Mouse (Mus musculus) forebrain, embryonic 12.5 days (tissue): ENCODE data around the gene Nod2. TPM values are rescaled to one million over a fixed set of nuclear protein-coding genes. Genes with fewer than 3 reads are reported as not detected.

Experiments
- ATAC-seq: fragments of 200-750 bp; cut with Nextera tagmentation; 2 replicates; pipeline ENCODE4 v1.8.0; 2017; ENCODE audit warnings: moderate TSS enrichment; ENCODE audit not compliant: low FRiP score
- H3K27ac ChIP-seq: fragments of 300-500 bp; sonication (generic); 2 replicates; pipeline ENCODE4 v1.5.1; 2016; ENCODE audit warnings: mild to moderate bottlenecking
- H3K27me3 ChIP-seq: fragments of 300-500 bp; sonication (generic); 2 replicates; pipeline ENCODE4 v1.6.1; 2016; ENCODE audit warnings: mild to moderate bottlenecking
- H3K36me3 ChIP-seq: fragments of 300-500 bp; sonication (generic); replicated peaks from 2 replicates; pipeline ENCODE4 v1.6.1; 2016; ENCODE audit warnings: mild to moderate bottlenecking
- H3K4me1 ChIP-seq: fragments of 300-500 bp; sonication (generic); 2 replicates; pipeline ENCODE4 v1.6.1; 2016
- H3K4me2 ChIP-seq: fragments of 300-500 bp; sonication (generic); 2 replicates; pipeline ENCODE4 v1.6.1; 2016; ENCODE audit warnings: mild to moderate bottlenecking, moderate library complexity
- H3K4me3 ChIP-seq: fragments of 300-500 bp; sonication (generic); replicated peaks from 2 replicates; pipeline ENCODE4 v1.5.1; 2016; ENCODE audit warnings: mild to moderate bottlenecking
- H3K9ac ChIP-seq: fragments of 300-500 bp; sonication (generic); 2 replicates; pipeline ENCODE4 v1.6.1; 2016; ENCODE audit warnings: mild to moderate bottlenecking
- H3K9me3 ChIP-seq: fragments of 300-500 bp; sonication (generic); 2 replicates; pipeline ENCODE4 v1.6.1; 2016
- WGBS: fragments of 180-500 bp; shearing (Covaris S2); methylation state at CpG from one replicate; pipeline ENCODE4 v1.1.7; 2016; 5-methylcytosine and 5-hydroxymethylcytosine counted together
- polyA plus RNA-seq: library from polyadenylated mRNA; unstranded; fragments of >200 nt; fragmentation: Nextera tagmentation; extraction: Ambion mirVana; gene quantifications from 2 replicates; pipeline ENCODE4 v1.2.1, GENCODE M21; 2016

The Nod2 gene
- polyA plus RNA-seq, 1 experiment from 2014 or later: 0.11 TPM

DNA sequence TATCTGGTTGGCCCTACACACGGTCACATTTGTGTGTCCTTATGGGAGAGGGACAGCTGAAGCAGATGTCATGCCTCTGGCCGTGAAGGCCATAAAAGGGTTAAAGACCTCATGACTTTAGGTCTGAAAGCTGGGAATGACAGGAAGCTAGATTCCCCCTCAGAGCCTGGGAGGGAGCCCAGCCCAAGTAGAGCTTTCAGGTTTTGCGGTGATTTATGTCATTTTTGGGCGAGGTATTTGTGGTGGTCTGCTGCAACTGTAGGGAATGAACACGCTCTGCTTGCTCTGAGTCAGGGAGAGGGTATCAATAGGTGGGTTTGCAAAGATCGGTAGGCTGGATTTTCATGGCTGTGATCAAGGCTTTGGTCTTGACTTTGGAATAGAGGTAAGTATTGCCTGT is 42.8 kb downstream of the Nod2 start:
- no peaks in the 10 kb centered on the region for H3K9me3 ChIP-seq
- H3K4me1 ChIP-seq: no peaks in the 10 kb centered on the region; the same call in 1 of the 2 replicates
- H3K27ac ChIP-seq: no peak overlapping the region
- H3K4me2 ChIP-seq: no peak overlapping the region
- peaks cover 8% of the 10 kb centered on the region; the same call in 1 of the 2 replicates for H3K27me3 ChIP-seq
- ATAC-seq: no peak
- 94% methylated on average over 6 of the region's 6 CpGs for WGBS
- H3K36me3 ChIP-seq: no peaks in the 10 kb centered on the region
- H3K4me3 ChIP-seq: no peak overlapping the region
- H3K9ac ChIP-seq: no peak overlapping the region

DNA sequence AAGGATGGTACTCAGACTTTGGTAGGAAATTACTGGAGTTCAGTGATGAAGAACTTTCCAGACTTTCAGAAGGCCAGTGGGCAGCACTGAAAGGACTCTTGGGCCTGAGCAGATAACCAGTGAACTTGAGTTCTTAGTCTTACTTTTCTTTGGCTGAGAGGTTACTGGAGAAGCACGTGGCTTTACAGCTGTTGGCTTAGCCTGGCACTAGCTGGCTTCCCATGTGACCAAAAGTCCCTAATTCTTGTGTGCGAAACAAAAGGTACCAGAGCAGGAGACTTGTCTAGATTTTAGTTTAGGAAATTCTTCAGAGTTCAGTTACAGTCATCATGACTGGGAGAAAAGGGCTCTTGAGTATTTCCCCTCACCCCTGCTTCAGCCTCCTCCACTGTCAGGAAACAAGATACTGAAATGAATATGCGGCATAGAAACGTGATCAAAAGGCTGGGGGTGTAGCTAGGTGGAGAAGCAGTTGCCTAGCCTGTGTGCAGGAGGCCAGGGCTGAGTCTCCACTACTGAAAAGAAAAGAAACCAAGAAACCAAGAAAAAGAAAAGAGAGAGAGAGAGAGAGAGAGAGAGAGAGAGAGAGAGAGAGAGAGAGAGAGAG is 44.3 kb downstream of the Nod2 start:
- WGBS: 59% methylated on average over 4 of the region's 4 CpGs
- Histone ChIP-seq H3K9me3 (no peaks in the 10 kb centered on the region), H3K27me3 (peaks cover 17% of the 10 kb centered on the region), H3K4me3 (no peak overlapping the region), H3K4me2 (no peak overlapping the region), H3K36me3 (no peaks in the 10 kb centered on the region), H3K27ac (no peak overlapping the region), H3K9ac (no peak overlapping the region), H3K4me1 (peaks cover 3% of the 10 kb centered on the region; the same call in 1 of the 2 replicates)
- no peak for ATAC-seq

DNA sequence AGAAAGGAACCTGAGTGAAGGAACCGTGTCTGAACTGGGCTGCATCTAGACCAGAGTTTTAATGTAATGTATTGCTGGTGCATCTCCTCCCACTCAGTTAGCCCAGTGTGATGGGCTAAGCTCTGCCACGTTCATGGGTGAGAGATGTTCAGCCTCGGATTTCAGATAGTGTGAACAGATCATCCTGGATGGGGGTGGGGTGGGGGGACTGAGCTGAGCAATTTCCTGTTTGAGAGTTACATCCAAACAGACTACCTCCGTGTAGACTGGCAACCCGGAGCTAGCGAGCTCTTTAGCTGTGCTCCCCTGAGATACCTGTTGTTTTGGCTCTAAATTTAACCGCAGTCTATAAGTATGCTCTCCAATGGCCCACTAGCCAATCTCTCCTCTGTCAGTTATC is 44.8 kb downstream of the Nod2 start:
- Histone ChIP-seq H3K4me3 (no peak overlapping the region), H3K4me1 (0 out of 2 replicates have a peak, but pooled peaks cover 3% of the 10 kb centered on the region), H3K4me2 (no peak overlapping the region), H3K9ac (no peak overlapping the region), H3K27ac (no peak overlapping the region), H3K27me3 (peaks cover 17% of the 10 kb centered on the region), H3K36me3 (no peaks in the 10 kb centered on the region), H3K9me3 (no peaks in the 10 kb centered on the region)
- ATAC-seq: no peak
- WGBS: 59% methylated on average over 7 of the region's 7 CpGs

DNA sequence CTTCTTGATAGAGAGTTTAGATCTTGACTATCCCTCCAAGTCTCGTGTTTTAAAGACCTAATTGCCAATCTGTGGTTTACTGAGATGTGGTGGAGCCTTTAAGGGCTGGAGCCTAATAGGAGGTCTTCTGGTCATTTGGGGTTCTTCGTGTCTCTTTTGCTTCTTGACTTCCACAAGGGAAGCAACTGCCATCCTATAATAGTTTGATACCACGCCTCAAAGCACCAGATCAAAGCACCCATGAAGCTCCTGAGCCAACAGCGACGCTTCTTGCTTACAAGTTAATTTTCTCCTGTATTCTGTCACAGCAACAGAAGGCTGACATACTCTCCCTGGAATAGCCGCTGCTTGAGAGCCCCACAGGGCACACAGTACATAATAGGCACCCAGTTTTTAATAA is 45.8 kb downstream of the Nod2 start:
- Histone ChIP-seq H3K9ac (no peak overlapping the region), H3K9me3 (no peaks in the 10 kb centered on the region), H3K27me3 (peaks cover 17% of the 10 kb centered on the region), H3K4me2 (no peak overlapping the region), H3K27ac (no peak overlapping the region), H3K4me1 (peaks cover 10% of the 10 kb centered on the region), H3K36me3 (no peaks in the 10 kb centered on the region), H3K4me3 (no peak overlapping the region)
- 80% methylated on average over 6 of the region's 6 CpGs for WGBS
- no peak for ATAC-seq

DNA sequence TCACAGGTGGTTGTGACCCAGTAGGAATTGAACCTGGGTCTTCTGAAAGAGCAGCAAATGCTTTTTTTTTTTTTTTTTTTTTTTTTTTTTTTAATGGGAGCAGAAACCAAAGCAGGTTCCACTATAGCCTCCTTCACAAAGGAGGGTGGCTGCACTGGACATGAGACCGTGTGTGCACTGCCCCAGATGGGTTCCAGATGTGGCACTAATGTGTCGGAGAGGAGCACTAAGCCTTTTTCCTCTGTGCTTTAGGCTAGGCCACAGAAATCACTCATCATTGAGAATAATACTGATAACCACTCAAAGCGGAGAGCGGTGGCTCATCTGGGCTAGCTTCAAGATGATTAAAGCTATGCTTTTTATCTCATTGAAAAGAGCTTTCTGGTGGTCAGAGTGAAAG is 46.3 kb downstream of the Nod2 start:
- no peak overlapping the region for H3K4me2 ChIP-seq
- no peak overlapping the region for H3K27ac ChIP-seq
- H3K27me3 ChIP-seq: peaks cover 17% of the 10 kb centered on the region
- no peak for ATAC-seq
- H3K9me3 ChIP-seq: no peaks in the 10 kb centered on the region
- H3K9ac ChIP-seq: no peak overlapping the region
- H3K4me1 ChIP-seq: peaks cover 12% of the 10 kb centered on the region
- H3K36me3 ChIP-seq: no peaks in the 10 kb centered on the region
- WGBS: 88% methylated on average over 4 of the region's 4 CpGs
- no peak overlapping the region for H3K4me3 ChIP-seq

DNA sequence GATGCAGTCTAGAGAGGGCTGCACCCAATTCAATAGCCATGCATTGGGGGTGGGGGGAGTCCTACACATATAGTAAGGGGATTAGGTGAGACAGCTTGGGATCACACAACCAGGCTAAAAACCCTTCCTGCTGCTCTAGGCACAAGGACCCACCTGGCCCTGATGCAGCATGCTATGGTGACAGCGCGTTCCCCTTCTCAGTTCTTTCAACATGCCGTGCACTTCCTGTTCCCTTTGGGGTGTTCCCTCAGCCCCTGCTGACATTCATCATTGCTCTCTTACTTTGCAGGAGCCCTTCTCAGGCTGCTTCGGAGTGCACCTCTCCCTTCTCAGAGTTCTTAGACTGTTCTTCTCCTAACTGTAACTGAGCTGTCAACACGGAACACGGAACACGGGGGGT is 47.2 kb downstream of the Nod2 start:
- H3K9me3 ChIP-seq: no peaks in the 10 kb centered on the region

DNA sequence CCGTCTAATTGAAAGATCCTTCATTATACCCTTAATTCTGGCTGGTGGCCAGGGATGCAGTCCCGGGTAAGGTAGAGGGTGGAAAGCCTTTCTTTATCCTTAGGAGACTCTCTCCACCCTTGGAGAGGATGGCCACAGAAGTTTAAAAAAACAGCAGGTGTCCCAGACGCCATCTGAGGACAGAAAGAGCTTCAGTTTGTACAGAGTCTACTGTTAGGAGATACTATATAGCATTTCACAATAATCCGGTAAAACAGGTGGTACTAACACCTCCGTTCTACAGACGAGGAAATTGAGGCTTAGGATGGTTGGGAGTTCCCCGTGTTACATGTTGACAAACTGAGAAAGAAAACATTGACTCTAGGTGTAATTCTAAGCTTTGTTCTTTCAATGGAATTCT is 49.1 kb downstream of the Nod2 start:
- H3K36me3 ChIP-seq: no peaks in the 10 kb centered on the region
- peaks cover 17% of the 10 kb centered on the region for H3K27me3 ChIP-seq
- H3K27ac ChIP-seq: no peak overlapping the region
- H3K4me2 ChIP-seq: peak overlapping the region; percentile 91
- H3K9me3 ChIP-seq: no peaks in the 10 kb centered on the region
- peak overlapping the region; percentile 84 for H3K4me3 ChIP-seq
- H3K4me1 ChIP-seq: peaks cover 12% of the 10 kb centered on the region
- peak; percentile 18 for ATAC-seq
- H3K9ac ChIP-seq: 0 out of 2 replicates have a peak overlapping the region, but pooled peaks have one; percentile 8
- WGBS: 21% methylated on average over 7 of the region's 7 CpGs

More for the DNA sequence above, 47.2 kb downstream of the Nod2 start:
- H3K9ac ChIP-seq: no peak overlapping the region
- peaks cover 12% of the 10 kb centered on the region for H3K4me1 ChIP-seq
- peaks cover 17% of the 10 kb centered on the region for H3K27me3 ChIP-seq
- 79% methylated on average over 7 of the region's 7 CpGs for WGBS
- H3K4me3 ChIP-seq: no peak overlapping the region
- no peak overlapping the region for H3K27ac ChIP-seq
- no peaks in the 10 kb centered on the region for H3K36me3 ChIP-seq
- no peak for ATAC-seq
- no peak overlapping the region for H3K4me2 ChIP-seq

DNA sequence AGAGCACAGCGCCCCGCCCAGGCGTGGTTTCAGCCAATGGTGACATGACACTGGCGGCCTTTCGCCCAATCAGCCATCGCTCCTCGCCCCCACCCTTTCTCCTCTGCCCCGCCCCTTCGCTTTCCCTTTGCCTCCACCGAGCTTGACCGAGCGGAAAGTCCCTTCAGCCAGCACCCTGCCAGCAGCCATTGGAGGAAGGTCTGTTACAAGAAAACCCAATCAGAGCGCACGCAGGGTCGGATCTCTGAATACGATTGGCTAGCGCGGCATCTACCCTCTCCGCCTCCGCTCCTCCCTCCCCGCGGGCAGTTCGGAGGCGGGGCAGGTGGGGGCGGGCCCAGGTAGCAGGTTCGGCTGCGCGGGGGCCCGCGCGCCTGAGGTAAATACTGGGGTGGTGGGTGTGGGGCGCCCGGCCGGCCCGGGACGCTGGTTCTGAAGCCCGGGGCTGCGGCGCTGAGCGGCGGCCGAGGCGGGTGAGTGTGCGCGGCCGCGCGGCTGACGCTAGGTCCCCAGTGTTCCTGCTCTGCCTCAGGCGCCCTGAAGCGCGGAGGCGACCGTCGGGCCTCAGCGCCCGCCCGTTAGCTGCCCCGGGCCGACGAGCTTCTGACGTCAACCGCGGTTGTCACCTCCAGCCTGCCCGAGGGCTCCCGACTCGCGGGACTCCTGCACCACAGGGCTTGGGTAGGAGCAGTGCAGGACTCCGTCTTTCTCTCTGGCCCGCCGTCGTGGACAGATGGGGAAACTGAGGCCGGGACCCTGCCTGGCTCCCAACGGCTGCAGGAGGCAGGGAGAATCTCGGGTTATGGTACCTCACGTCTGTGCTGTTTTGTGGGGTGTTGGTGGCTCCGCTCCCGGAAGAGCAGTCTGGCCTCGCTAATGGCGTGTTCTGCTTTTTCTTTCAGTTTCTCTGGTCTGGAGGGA is 49.9 kb downstream of the Nod2 start, which contains the start of gene Cyld:
TSS of gene Cyld (plus strand) at position 308 of the 921 bp plus-strand sequence.
- Histone ChIP-seq H3K4me1 (peaks cover 12% of the 10 kb centered on the region), H3K9me3 (no peaks in the 10 kb centered on the region), H3K9ac (peak within 1 kb of the TSS; percentile 80), H3K27ac (peak within 1 kb of the TSS; percentile 76), H3K4me3 (peak within 1 kb of the TSS; percentile 84), H3K36me3 (no peaks in the 10 kb centered on the region), H3K4me2 (peak within 1 kb of the TSS; percentile 91), H3K27me3 (peaks cover 17% of the 10 kb centered on the region)
- under 1% methylated on average over 79 of the region's 80 CpGs for WGBS
- peak; percentile 100 for ATAC-seq

DNA sequence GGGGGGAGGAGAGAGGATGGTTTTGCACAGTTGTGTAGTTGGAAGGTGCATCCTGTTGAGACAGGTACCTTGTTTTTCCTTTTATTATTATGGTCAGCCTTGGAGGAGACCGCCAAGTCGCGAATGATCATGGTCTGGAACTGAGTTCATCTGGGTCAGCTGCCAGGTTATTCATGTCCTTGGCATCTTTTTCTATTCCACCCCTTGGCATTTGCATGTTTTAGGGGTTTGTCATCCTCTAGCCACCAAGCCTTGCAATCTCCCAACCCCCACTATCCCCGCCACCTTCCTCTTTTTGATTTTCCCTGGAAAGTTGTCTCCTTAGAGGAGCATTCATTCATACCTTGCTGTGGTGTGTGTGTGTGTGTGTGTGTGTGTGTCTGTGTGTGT is 50.5 kb downstream of the Nod2 start:
- no peaks in the 10 kb centered on the region for H3K36me3 ChIP-seq
- peak overlapping the region; percentile 91 for H3K4me2 ChIP-seq
- peak overlapping the region; percentile 84 for H3K4me3 ChIP-seq
- no peaks in the 10 kb centered on the region for H3K9me3 ChIP-seq
- no peak overlapping the region for H3K27ac ChIP-seq
- 28% methylated on average over 4 of the region's 4 CpGs for WGBS
- peaks cover 12% of the 10 kb centered on the region for H3K4me1 ChIP-seq
- peak overlapping the region; percentile 80 for H3K9ac ChIP-seq
- peaks cover 17% of the 10 kb centered on the region for H3K27me3 ChIP-seq
- ATAC-seq: no peak

DNA sequence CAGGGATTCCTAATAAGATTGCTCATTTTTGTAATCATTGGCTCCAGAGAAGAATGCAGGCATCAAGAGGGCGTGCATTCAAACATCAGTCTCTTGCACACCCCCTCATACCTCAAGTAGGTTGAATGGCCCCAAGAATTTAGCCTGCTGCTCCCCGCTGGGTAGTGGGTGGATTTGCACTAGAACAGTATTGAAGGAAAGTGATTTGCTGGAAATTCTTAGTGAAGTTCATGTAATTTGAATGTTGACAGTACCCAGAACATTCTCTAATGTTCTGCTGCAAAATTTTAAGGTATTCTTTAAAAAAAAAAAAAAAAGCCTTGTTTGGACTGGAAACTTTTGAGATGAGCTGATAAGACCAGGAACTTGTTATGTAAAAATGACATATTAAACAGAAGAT is 50.9 kb downstream of the Nod2 start:
- 14% methylated on average over 2 of the region's 2 CpGs for WGBS
- Histone ChIP-seq H3K36me3 (no peaks in the 10 kb centered on the region), H3K9me3 (no peaks in the 10 kb centered on the region), H3K27ac (no peak overlapping the region), H3K4me3 (peak overlapping the region; percentile 84), H3K4me2 (peak overlapping the region; percentile 91), H3K9ac (peak overlapping the region; percentile 80), H3K27me3 (peaks cover 17% of the 10 kb centered on the region), H3K4me1 (peaks cover 12% of the 10 kb centered on the region)
- no peak for ATAC-seq

DNA sequence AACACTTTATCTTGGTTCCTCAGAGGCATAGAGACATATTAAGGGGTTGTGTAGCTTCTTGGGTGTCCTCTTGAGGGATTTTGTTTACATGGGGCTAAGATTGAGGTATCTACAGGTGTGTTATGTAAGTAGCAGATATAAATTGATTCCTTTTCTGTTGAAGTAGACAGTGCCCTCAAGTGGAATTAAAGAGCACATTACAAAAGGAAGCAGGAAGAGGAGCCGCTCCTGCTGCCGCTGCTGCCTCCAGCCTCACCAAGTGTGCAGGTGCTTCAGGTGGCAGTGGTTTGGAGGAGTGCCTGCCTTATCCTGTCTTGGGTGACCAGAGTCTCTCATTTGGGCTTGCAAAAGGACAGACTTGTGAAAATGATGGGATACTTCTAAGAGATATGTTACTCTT is 54.5 kb downstream of the Nod2 start:
- ATAC-seq: no peak
- no peak overlapping the region for H3K9ac ChIP-seq
- WGBS: 36% methylated on average over 2 of the region's 2 CpGs
- H3K9me3 ChIP-seq: no peaks in the 10 kb centered on the region
- no peak overlapping the region for H3K4me2 ChIP-seq
- no peak overlapping the region for H3K27ac ChIP-seq
- H3K4me3 ChIP-seq: no peak overlapping the region
- no peaks in the 10 kb centered on the region for H3K36me3 ChIP-seq
- H3K27me3 ChIP-seq: no peaks in the 10 kb centered on the region
- H3K4me1 ChIP-seq: peaks cover 8% of the 10 kb centered on the region

DNA sequence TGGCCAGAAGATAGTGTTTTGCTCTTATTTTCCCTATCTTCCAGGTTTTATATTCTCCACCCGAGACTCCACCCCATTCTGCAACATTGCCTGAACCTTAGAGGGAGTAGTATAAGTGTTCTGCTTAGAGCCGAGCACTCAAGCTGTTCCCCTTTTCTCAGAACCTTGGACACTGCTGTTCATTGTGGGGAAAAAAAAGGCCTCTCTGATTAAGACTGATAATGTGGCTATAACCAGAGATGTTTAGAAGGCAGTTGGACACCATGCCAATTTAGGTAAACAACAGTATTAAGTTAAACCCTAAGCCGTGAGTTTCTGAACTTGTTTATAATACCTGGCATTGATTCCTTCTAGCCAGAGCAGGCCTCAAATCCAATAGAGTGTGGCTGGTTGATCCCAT is 55.7 kb downstream of the Nod2 start:
- WGBS: 87% methylated on average over 3 of the region's 3 CpGs
- ATAC-seq: no peak
- H3K27ac ChIP-seq: no peak overlapping the region
- peaks cover 3% of the 10 kb centered on the region for H3K4me1 ChIP-seq
- H3K27me3 ChIP-seq: no peaks in the 10 kb centered on the region
- no peak overlapping the region for H3K4me3 ChIP-seq
- H3K4me2 ChIP-seq: no peak overlapping the region
- no peaks in the 10 kb centered on the region for H3K36me3 ChIP-seq
- H3K9me3 ChIP-seq: no peaks in the 10 kb centered on the region
- no peak overlapping the region for H3K9ac ChIP-seq
